Mouse (Mus musculus): ENCODE results near the gene Nfkbia.
A peak's percentile ranks its signal among the peaks of the same experiment; 100 is the strongest.

The Nfkbia gene

GRCm38 (mm10) chr12:55489986-55490721 lies 2.3 kb downstream of the Nfkbia start:
- no peak for DNase-seq (ENCODE audit: low read depth)

DNA sequence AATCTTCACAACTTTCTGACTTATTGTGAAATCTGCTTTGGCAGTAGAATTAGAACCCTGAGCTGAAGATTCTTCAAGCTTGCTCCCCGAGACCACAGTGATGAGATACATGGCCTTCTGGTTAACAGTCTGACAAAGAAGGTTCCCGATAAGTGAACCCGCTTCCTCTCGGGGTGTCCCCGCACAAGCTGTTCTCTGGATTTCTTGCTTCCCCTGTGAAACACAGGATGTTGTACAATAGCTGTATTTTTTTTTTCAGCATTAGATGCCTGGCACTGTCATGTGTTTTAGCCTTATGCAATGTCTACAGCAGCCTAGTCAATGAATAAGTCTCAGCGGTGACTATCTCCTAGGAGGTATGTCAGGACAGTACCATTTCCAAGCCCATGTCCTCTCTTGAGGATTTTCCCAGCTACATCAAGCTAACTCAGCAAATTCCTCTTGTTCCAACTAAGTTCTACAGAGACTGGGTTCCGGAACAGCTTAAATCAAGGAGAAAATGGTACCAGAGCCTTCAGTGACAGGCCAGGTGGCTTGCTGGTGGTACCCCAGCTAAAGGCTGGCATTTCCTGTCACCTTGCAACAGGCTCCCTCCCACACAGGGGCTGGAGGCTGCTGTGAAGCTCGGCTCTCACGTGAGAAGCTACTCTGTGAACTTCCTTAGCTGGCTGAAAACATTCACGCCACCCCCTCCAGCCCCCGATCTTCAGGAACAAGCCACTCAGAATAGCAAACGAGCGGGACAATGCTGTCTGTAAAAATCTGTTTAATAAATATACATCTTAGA lies 3.6 kb downstream of the Nfkbia start:
- no peak for DNase-seq (ENCODE audit: low read depth)

DNA sequence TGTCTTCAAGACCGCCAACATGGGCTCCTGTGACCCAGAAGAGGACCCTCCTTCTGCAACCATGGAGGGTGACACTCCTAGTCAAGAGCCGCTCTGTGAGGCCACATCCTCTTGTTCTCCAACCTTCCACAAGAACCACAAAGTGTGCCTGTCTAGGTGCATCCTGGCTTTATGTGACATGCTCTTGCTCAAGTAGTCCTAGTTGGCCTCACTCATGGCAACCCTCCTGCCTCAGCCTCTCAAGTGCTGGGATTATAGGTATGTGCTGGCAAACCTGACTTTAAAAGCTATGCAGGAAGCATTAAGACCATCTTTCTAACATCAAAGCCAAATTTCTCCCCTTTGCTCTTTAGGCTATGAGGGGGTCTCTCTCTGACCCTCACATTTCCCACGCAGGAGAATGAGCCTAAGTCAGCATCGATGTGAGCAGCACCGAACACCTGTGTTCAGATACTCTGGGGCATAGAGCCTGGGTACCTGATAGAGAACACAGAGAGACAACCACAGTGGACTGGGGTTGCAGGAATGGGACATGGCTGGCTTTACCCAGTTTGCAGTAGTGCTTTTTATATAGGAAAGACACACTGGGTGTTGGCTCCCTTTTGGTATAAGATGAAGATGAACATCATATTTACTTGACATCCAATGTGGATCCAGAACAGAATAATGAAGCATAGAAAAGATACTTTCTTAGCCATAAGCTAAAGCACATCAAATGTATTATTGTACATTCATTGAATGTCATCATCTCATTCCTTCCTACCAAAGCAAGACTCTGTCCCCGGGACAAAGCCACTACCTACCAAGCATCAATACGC lies 4.4 kb downstream of the Nfkbia start:
- no peak for DNase-seq (ENCODE audit: low read depth)

GRCm38 (mm10) chr12:55486923-55487674 lies 5.3 kb downstream of the Nfkbia start:
- no peak for DNase-seq (ENCODE audit: low read depth)

DNA sequence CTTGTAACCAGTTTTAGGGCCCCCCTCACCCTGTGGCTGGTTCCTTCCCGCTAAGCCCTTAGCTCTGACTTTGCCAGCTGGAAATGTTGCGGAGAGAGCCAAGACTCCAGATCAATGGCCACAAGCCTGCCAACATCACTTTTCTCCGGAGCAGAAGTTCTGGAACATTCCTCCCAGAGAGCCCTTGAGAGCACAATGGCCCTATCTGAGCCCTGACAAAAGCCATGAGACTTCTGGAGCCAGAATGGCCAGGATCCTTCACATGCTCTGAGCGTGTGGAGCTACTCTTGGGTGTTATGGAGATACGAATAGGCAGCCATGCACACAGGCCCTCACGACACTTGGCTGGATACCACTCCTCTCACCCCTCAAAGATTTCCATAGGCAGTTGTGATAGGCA lies 7.6 kb downstream of the Nfkbia start:
- DNase-seq (ENCODE audit: low read depth): no peak

GRCm38 (mm10) chr12:55484079-55484774 lies 8.2 kb downstream of the Nfkbia start:
- DNase-seq (ENCODE audit: low read depth): no peak

DNA sequence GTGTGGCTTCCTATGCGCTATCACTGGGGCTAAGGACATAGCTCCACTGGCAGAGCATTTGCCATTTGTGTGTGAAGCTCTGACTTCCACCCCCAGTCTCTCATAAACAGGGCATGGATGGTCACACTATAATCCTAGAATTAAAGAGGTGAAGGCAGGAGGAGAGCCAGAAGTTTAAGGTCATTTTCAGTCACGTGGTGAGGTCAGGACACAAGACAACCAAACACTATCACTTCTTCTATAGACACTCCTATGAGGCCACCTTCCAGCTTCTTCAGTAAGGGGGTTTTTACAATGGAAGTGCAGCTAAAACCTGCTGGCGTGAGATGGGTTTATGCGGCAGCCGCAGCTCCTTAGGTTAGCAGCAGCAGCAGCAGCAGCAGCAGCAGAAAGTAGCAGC lies 8.9 kb downstream of the Nfkbia start:
- DNase-seq (ENCODE audit: low read depth): no peak

DNA sequence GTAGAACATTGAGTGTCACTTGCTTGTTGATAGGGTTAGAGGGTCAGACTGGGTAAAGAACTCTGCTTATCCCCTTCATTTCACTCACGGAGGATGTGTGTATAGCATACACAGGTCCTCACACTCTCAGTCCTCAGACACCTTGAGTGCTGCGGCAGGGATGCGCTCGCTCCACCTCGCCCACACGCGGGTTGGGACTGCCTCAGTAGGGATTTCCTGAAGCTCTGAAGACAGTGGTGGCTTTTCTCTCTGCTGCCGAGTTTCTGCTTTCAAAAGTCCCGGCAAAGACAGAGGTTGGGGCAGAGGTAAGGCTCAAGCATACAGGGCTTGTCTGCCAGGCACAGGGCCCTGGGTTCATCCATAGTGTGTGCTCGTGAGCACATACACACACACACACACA lies 9.7 kb downstream of the Nfkbia start:
- DNase-seq (ENCODE audit: low read depth): no peak

GRCm38 (mm10) chr12:55481739-55482138 lies 10.7 kb downstream of the Nfkbia start:
- DNase-seq (ENCODE audit: low read depth): no peak

GRCm38 (mm10) chr12:55480471-55481153 lies 11.8 kb downstream of the Nfkbia start:
- DNase-seq (ENCODE audit: low read depth): no peak

- no peak for DNase-seq (ENCODE audit: low read depth)
These were observed 13.5 kb downstream of the Nfkbia start for GRCm38 (mm10) chr12:55478901-55479300.

GRCm38 (mm10) chr12:55474209-55474583 lies 18.3 kb downstream of the Nfkbia start:
- DNase-seq (ENCODE audit: low read depth): no peak

DNA sequence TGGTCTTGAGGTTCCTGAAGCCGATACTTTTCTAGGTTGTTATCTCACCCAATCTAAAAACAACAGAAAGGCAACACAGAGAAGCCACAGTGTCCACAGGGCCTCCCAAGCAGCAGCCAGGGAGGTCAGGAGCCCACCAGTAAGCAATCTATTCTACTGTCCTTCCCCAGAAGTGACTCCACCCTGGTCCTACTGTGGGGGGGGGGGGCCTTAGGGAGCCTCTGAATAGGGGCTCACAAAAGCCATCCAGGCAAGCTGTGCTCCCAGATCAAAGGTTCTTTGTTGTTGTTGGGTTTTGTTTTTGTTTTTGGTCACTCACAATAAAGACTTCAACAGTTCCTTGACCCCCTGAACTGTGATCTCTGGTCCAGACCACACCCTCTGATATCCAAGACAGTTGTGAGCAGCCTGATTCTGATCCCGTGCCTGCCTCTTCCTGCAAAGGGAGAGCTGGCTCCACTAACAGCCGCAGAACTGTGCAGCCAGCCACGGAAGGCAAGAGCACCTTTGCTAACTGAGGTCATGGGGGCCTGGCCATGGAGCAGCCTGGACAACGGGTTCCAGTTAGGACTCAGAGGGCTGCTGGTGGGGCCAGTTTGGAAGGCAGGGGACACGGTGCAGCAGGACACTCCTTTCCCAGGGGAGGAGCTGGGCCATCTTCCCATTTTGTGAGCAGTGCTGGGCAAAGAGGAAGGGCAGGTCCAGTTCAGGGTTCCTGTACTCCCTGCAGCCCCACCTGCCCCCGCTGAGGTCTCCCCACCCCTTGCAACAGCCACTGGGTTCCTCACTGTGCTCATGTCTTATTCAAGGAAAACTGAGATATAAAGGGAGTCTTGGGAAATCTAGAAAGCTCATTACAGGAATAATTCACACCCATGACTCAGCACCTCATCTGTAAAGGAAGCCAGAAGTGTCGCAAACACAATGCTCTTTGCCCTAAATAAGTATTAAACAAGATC lies 18.9 kb downstream of the Nfkbia start:
- peak; percentile 81 for DNase-seq (ENCODE audit: low read depth)

DNA sequence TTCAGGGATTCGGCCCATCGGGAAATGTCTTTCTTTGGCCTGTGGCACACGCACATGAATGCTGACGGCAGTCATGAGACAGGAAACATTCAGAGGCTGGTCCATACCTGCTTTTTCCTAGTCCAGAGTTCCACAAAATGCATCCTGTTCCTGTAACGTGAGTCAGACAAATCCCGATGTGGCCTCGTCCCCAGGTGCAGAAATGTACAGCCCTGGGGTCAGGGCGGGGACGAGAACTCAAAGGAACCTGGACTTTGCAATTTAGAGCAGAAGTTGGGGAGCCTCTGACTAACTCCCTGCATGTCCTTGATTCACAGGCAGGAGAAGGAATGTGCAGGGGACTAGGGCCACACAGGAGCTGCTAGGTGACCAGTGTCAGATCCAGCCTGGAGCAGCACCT lies 21.1 kb downstream of the Nfkbia start:
- DNase-seq (ENCODE audit: low read depth): no peak

DNA sequence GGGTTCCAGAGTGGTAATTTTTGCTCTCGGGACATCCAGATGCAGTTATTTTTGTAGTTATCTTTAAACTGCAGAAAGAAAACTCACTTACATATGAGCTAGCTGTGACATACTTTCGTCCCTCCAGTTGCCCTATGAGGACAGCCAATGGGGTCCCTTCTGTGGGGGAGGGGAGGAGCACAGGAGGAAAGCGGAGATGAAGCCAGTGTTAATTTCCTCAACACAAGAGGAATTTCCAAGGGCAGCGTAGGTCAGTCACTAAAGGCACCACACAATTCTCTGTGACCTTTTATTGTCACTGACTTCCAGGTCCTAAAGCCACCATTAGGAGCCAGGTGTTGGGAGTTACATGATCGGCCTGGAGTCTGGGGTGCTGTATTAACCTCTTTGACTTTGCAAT lies 22.0 kb downstream of the Nfkbia start:
- DNase-seq (ENCODE audit: low read depth): no peak

DNA sequence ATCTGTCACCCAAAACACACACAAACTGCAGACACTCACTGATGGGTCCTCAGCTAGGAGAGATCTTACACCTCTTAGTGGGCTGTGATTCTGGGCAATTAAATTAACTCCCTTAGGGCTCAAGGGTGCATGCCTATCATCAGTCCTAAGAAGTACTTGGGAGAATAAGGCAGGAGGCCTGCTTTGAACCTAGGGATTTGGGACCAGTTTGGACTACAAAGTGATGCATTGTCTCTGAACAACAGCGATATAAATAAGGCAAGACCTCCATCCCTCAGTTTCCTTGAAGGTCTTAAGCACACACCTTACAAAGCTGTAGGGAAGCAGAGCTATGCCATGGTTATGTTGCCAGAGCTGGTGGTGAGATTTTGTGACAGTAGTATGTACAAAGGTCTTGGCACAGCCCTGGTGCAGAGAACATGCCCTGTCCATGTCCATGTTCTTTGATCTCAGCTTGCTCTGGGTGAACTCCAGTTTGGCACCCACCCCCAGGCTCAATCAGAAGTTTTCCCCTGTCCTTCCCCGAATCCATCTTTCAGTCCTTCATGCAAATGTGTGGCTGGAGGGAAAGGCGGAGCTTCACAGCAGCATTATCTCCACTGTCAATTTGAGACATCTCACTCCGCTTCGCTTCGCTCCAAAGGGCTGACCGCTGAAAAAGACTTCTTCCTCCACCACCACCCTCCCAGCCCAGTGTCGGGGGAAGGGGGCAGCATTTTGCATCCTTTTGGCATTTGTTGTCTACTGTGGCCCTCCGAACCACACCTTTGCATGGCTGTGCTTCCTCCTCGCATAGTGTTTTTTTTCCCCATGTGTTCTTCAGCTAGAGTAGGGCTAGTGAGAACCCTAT lies 24.9 kb downstream of the Nfkbia start:
- DNase-seq (ENCODE audit: low read depth): no peak

GRCm38 (mm10) chr12:55466816-55467215 lies 25.6 kb downstream of the Nfkbia start:
- peak; percentile 47 for DNase-seq (ENCODE audit: low read depth)

DNA sequence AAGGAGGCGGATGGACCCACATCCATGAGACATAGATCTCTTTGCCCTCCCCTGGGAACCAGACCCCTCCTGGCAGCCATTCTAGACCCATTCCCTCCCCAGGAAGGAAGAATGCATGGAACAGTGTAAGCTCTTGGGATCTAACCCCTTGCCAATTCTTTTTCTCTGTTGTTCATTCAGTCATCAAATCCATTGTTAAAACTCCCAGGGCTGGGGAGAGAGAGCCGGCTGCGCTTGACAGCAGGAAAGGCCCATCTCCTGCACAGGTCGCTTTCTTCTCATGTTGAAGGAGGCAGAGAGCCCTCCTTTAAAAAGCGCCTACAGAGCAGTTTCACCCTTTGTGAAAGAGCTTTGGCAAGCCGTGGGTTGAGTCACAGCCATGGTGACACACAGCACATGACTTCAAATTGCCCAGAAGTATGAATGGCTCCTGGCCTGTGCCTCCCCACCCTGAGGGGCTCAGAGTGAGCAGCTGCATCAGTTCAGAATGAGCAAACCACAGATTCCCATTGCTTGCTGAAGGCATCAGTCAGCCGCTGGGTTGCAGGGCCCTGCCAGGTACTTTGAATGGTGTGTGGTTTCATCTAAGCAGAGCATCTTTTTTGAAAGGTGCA lies 26.3 kb downstream of the Nfkbia start:
- peak; percentile 88 for DNase-seq (ENCODE audit: low read depth)
